Mouse (Mus musculus) cerebellum, postnatal 14 days (tissue): ENCODE results near the gene Slfn8.
"Not testable (repeated sequence)": the region's sequence is repeated elsewhere in the genome, so short reads cannot be mapped to it uniquely, and the experiment has no call there.

Source experiments
- DNase-seq, 2 experiments: peaks; one replicate each; pipeline ENCODE4 v3.0.0; 2021; ENCODE audit warnings: mixed read lengths in 2 of 2

Slfn8 gene

DNA sequence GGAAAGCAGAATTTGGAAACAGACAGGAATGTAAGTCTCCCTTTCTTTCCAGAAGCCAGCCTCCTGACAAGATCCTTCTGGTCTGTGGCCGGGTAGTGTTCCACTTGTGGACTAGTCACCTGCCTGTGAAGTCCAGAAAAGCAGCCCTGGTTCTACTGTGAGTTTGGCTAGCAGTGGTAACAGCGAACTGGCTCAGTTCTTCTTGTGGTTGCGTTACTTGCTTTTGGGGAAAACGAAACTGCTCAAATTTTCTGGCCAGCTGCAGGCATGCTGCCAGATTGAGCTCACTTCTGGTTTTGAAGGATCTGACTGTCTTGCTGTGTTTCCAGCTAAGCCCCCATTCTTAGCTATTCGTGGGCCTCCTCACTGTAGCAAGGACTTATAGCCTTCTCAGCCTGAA is at the start of gene Slfn8:
TSS of gene Slfn8 (minus strand) at position 190 of the 400 bp plus-strand sequence.
- DNase-seq, result no peak

DNA sequence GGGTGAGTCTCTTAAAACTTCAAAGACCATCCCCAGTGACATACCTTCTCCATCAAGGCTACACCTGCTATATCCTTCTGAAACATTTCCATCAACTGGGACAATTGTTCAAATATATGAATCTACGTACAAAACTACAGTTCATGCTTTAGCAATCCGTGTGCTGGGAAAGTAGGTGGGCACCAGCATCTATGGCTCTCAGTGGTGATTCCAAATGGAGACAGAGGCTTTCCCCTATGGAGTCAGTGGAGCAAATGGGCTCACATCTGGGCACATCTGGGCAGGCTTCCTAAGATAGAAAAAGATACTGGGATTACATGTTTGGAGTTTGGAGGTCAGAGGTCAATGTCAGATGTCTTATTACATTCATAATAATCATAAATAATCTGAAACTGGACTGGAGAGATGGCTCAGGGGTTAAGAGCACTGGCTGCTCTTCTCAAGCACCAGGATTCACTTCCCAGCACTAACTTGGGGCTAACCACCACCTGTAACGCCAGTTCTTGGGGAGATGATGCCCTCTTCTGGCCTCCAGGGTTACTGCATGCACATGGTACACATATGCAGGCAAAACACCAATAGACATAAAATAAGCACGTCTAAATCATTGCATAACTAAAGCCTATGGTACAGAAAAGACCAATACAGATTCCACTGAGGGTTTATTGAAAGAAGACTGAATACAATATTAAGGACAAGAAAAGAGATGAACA is 47.5 kb upstream of the Slfn8 start:
- no peak for DNase-seq

DNA sequence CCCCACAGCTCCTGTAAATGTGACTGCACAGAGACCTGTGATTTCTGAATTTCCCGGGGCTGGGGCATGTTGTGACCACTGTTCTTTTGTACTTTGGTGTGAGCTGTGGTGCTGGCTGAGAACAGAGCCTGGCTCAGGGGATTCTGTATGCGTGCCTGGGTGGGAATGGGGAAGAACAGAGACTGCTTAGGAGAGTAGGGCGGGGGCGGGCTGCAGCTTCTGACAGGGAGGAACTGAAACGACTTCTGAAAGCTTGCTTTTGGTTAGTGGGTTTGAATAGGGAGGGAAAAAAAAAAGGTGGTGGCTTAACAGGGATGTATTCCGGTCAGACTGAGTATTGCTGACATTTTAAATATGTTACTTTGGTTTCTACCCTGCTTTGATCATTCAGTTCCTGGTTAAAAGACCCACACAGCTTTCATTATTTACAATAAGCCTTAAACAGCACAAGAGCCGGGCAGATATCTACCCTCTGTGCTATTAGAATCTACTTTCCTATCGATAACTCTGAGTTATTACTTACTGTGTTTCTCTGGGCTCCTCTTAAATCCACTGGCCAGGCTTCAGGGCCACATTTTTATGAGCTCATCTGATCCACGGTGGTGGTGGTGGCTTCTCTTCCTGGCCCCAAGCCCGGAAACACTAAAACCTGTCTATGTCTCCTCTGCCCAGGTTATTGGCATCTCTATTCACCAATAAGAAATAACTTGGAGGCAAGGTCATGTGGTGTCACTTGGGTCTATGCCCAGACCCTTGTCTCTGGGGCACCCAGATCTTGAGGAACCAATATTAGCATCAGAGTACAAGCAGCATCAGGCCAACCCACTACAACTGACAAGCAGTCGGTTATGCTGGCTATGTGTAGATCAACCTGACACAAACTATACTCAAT is 46.3 kb upstream of the Slfn8 start:
- peak; percentile 66 to 77 for DNase-seq

DNA sequence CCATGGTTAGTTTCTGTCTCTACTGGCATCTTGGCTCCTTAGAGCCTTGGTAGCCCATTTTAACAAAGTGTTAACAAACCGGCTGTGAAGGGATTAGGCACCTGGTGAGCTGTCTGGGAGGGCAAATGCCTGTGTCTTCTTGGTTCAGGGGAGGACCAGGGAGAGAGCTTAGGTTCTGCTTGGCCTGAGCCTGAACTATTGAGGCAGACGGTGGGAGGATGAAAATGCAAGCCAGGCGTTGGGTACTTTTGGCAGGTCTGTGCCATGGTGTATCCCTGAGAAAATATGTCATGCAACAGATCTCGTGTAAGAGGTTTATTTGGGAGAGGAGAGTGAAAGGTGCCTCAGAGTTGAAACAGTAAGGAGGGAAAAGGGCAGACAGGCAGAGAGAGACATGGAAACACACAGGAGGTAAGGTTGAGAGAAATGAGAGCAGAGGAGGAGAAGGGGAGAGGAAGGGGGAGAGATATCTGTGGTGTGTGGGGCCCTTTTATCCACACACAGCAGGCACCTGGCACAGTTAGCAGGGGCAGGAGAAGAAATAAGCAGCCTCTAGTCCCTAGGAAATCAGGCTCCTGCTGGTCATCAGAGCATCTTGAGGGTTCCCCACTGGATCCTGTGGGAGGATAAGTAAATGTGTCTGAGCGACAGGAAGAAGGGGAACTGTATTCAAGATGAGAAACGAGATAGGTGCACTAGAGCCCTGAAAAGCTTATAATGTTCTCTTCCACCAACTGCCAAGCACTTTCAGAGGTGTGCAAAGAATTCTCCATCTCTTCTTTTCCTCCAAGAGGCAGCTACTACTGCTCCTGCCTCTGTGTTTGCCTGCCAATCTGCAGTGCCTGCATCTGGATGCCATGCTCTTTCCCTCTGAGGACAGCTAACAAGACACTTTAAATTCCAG is 45.1 kb upstream of the Slfn8 start:
- peak in 1 of 2 experiments; percentile 30 for DNase-seq

DNA sequence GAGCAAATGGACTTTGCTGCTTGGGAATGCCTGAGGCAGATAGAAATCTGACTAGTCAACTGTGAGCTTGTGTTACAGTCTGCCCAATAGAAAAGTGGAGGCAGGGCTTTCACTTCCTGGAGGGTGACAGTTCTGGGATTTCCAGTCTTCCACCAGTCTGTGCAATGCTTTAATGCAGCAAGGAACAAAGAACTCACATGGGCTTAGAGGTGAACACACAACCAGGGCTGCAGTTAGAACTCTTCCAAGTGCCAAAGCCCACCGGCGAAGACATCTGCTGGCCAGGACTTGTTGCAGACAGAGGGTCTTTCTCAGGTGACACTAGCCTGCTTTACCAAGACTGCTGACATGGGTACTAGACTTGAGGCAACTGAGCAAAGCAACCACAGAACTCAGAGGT is 44.3 kb upstream of the Slfn8 start, which contains the start of gene Slfn2:
TSS of gene Slfn2 (plus strand) at position 167 of the 400 bp plus-strand sequence.
- no peak for DNase-seq

DNA sequence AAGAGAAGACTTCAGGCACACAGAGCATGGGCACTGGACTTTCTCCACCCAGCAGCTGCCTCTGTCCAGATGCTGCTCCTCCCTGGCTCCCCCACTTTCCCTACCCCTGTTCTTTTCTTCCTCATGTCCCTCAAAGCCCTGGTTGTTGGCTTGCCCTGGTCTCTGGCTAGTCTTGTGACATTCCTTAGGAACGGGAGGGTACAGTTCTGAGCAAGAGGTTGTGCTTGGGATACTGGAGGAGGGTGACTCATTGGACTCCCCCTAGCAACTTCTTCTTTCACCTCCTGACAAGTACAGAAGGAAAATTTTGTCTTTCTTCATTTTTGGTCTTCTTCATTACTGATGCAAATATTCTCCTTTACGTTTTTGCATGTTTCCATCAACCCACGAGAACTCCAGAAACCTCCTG is 43.3 kb upstream of the Slfn8 start:
- no peak for DNase-seq

DNA sequence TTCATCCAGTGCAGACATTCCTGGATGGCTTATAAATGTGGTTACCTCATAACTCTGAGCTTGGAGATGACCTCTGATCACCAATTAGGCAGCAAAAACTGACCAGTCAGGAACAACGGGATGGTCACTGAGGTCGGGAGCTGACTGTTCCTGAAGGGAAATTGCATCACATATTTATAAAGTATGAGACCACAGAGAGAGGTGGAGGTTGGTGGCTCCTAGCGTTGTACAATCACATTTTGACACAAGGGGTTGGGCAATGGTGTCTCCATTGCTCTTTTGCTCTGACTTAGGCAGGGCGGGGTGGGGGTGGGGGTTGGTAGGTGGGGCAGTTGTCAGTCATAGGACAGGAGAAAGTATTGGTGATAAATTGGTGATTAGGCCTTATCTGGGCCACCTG is 42.5 kb upstream of the Slfn8 start:
- no peak for DNase-seq

DNA sequence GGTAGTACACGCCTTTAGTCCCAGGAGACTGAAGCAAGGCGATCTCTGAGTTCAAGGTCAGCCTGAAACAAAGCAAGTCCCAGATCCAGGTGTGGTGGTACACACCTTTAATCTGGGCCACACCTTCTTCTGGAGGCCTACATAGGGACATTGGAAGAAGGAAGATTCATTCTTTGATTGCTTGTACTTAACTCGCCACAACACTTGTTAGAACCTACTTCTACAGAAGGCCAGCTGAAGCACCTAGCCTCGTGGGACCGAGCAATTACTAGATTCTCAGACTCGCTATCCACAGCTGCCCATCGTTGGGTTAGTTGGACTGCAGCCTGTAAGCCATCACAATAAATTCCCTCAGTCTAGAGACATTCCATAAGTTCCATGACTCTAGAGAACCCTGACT is 41.2 kb upstream of the Slfn8 start:
- DNase-seq, result no peak

DNA sequence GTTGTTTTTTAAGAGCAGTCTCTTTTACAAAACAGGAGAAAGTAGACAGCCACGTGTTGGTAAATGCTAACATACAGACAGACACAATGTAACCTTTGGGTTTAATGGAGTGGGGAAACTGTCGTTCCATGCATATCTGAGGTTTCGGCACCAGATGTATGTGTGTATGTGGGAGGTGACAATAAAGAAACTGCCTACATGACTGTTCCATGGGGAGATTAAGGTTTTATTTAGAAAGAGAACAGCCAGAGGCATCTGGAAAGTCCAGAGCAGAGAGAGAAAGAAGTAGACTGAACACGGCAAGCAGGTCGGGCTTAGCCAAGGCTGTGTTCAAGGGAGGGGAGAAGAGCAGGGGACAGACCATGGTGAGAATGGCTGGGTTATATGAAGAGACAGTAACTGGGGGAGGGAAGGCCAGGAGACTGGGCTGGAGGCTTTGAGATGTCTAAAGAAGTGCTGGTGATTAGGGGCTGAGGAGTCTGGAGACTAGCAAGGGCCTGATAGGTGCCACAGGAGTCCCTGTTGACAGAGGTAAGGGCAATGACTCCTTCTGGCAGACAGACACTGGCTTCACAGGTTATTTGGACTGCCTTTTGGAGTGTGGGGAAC is 39.9 kb upstream of the Slfn8 start:
- DNase-seq, result no peak

DNA sequence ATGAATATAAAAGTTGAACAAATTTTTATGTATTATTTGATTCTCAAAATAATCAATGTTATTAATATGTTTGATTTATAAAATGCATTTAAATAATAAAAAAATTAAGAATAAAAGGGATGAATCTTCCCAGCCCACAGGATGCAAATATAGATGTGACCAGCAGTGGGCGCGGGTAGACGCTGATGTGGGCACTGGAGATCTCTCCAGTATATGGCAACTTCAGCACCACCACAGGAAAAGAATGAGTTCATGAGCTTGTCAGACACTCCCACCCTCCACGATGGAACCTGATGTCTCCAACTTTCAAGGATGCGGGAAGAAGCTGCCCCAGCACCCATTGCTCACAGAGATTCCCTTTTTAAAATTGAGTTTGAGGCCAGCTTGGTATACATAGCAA is 37.3 kb upstream of the Slfn8 start:
- peak; percentile 64 to 71 for DNase-seq

DNA sequence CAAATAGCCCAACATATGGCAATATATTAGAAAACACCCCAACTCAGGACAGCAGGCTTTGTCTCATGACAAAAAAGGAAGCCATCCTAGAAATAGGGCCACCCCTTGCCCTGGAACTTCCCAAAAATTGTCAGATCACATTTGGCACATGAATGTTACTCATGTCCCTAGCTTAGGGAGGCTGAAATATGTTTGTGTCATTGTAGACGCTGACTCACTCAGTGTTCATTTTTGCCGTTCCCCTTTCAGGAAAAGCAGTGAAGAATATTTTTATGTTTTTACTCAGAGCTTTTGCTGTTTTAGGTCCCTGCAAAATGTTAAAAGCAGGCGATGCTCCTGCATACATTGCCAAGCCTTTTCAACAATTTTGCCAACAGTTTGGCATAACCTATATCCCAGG is 25.0 kb upstream of the Slfn8 start:
- DNase-seq, result no peak

DNA sequence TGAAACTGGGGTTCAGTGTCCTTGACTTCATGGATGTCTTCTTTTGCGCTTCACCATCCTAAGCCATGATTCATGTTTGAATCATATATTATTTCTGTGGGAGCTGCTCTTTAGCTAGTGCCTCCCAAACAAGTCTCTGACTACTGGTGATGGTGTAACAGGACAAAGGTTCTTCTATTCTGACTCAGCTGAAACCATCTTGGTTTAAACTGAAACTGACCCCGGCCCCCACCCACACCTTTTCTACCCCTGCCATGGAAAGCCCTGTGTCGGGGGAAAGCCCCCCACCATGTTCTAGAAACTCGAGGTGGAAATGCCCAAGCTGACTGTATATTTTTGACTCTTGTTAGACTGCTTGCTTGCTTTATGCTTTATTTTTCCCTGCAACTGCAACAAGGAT is 23.3 kb upstream of the Slfn8 start:
- DNase-seq, result no peak

DNA sequence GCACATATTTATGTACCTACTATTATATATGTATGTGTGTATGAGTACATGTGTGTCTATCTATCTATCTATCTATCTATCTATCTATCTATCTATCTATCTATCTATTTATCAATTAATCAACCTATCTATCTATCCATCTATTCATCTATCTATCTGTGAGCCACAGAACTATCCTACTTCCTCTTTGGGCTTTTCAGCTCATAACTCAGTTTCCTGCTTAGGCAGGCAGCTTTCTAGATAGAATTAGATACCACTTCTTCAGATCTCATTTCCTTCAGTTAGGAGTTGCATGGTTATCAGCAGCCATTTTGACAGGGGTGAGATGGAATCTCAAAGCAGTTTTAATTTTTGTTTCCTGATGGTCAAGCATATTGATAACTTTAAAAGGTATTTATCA is 20.4 kb upstream of the Slfn8 start:
- no peak for DNase-seq

DNA sequence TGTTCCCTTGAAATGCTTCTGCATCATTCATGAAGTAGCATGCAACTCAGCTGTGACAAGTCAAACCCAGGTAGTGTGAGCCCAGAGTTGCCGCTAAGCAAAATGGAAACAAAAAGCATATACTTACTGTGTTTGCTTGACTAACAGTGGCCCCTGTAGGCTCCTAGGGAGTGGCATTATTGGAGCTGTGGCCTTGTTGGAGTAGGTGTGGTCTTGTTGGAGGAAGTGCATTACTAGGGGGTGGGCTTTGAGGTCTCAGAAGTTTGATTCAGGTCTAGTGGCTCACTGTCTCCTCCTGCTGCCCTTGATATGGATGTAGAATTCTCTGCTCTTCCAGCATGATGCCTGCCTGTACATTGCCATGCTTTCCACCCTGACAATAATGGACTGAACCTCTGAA is 19.7 kb upstream of the Slfn8 start:
- no peak for DNase-seq

DNA sequence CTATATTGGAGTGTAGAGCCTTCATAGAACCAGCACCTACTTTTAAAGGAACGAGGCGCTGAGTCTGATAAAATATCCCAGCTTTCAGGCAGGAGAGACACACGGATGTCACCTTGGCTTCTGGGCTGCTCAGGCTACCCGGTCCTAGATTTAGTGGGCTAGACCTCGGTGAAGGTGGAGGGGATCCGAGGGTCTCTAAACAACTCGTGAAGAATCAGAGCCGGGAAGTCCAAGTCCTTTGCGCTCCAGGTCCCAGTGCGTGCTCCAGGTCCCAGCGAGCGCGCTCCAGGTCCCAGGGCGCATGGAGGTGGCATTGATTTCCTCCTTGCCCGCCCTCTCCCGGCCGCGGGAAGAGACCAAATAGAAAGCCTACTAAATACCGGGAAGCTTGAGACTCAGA is 19.2 kb upstream of the Slfn8 start:
- DNase-seq, result no peak

DNA sequence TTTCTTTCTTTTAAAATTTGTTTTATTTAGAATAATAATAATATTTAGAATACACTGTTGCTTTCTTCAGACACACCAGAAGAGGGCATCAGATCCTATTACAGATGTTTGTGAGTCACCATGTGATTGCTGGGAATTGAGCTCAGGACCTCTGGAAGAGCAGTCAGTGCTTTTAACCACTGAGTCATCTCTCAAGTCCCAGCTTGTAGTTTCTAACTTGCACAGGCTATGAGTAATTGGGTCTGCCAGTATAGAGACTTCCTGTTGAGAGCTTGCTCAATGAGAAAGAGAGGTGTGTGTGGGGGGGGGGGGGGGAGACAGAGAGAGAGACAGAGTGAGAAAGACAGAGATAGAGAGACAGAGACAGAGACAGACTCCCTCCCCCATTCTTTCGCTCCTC is 18.5 kb upstream of the Slfn8 start:
- DNase-seq, result no peak

DNA sequence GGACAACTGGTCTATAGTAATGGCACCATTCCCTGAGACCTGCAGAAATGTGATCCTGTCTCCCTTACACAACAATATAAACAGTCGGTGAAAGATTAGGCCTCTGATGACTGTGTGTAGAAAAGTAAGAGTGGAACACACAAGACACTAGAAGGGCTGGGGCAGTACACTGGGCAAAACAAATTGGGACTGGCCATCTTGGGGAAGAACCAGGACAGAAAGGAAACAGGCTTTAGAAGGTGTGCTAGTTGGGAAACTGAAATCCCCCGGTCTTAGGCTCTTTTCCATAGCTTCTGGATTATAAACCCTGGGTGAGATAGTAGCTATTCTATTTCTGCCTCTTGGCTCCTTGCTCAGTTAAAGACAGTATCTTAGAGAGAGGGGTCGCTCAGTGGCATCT is 18.1 kb upstream of the Slfn8 start:
- DNase-seq, result not testable (repeated sequence)

DNA sequence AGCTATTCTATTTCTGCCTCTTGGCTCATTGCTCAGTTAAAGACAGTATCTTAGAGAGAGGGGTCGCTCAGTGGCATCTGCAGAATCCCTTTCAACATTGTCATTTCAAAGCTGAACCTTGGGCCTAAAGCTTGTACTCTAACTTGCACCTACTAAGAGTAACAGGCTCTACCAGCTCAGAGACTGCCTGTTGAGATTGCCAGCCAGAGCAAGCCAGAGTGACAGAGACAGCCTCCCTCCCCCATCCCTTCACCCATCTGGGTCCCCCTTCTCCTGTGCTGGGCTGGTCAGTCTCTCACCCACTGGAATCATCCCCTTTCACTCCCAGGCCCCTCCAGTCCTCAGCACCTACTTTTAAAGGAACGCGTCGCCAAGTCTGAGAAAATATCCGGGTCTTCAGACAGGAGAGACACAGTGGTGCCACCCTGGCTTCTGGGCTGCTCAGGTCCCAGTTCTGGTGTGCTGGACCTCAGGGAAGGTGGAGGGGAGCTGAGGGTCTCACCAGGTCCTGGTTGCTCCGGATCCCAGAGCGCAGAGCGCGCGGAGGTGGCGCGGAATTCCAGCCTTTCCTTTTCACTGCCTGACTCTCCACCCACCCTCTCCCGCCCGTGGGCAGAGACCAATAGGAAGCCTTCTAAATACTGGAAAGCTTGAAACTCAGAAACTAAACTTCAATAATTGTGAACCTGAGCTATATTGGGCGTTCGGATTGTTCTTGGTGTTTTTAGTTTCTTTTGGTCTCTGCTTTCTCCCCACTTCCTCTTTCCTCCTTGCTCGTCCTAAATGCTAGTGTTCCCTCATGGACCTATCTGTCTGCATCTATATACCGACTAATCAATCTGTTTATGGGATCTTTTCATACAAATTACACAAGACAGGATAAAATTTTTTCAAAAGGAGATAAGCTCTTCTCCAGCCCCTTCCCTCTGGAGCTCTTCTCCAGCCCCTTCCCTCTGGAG is 770 bp downstream of the Slfn8 start:
- DNase-seq, result not testable (repeated sequence)

DNA sequence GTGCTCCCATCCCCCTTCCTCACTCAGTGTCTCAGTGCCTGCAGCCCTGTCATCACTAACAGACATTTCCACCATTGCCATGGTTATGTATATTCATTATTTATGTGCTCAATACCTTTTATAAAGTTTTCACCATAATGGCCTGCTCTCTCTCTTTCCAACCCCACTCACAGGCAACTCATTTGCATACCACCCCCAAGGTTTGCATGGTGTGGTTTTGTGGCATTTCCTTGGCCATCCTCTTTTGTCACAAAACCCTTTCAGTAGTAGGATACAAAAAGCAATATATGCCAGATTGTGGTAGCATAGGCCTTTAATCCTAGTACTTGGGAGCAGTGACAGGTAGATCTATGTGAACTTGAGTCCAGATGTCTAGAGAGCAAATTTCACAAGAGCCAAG is 4.5 kb downstream of the Slfn8 start:
- no peak for DNase-seq

DNA sequence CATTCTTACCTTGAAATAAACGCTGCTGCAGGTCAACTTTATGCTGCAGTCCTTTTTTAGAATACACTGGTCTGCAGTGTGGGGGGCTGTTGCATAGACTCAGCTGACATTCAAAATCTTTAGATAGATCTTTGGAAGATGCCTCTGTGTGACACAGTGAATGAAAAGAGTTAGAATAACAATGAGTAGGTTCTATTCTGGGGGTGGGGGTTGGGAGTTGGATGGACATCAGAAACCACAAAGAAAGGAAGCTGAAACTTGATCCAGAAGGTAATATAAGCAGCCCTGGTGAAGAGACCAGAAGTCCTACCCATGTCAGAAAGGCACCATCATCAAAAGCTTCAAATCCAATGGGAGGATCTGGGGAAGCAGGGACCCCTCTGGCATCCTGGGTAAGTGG is 7.3 kb downstream of the Slfn8 start:
- DNase-seq, result no peak

DNA sequence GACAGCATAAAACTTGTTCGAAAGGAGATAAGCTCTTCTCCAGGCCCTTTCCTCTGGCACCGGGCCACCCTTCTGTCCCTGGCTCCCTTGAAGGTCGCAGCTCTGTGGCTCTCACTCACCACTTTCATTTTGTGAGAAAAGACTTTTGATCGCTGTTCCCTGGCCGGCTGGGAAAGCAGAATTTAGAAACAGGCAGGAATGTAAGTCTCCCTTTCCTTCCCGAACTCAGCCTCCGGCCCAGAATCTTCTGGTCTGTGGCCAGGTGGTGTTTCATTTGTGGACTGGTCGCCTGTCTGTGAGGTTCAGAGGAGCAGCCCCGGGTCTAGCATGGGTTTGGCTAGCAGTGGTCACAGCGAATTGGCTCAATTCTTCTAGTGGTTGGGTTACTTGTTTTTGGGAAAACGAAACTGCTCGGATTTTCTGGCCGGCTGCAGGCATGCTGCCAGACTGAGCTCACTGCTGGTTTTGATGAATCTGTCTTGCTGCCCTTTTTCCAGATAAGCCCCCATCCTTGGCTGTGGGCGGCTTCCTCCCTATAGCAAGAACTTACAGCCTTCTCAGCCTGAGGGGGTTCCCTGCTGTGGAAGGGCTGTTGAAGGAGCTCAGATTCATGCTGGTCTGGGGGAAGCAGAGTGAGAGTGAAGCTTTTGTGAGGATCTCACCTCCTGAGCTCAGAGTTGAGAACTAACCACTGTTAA is 29.0 kb downstream of the Slfn8 start, which contains the start of gene Slfn9:
TSS of gene Slfn9 (minus strand) at position 362 of the 698 bp plus-strand sequence.
- peak; percentile 60 to 70 for DNase-seq
